Mouse (Mus musculus) ES-Bruce4 (cell line): Measurements from ENCODE around the gene Smad3.

Source experiments
- CTCF ChIP-seq: IDR thresholded peaks from one replicate; pipeline ENCODE4 v1.8.1; 2011; ENCODE audit warnings: low read depth, low read length
- POLR2A ChIP-seq: IDR thresholded peaks from one replicate; pipeline ENCODE4 v1.8.1; 2011; ENCODE audit warnings: low read length; ENCODE audit not compliant: insufficient read depth

GRCm38 (mm10) chr9:63791716-63792115, 33.9 kb upstream of the Smad3 start:
- TF ChIP-seq POLR2A (no peak), CTCF (no peak)
